Mouse (Mus musculus): Measurements from ENCODE around the gene Polr2l. TPM values are rescaled to one million over a fixed set of nuclear protein-coding genes. Genes with fewer than 3 reads are reported as not detected.
A peak's percentile ranks its signal among the peaks of the same experiment; 100 is the strongest.

The Polr2l gene
- polyA plus RNA-seq, 1 experiment from 2014 or later, result 85.9 TPM

GRCm38 (mm10) chr7:141501820-141502555 lies 27.1 kb upstream of the Polr2l start:
- H3K36me3 ChIP-seq, result peaks cover 26% of the 10 kb centered on the region; the same call in 1 of the 2 replicates
- ATAC-seq (ENCODE audit: low FRiP score, low read depth), result no peak
- H3K27me3 ChIP-seq, result no peaks in the 10 kb centered on the region
- H3K27ac ChIP-seq (replicated peaks), result no peak overlapping the region
- H3K9ac ChIP-seq, result no peak overlapping the region
- no peaks in the 10 kb centered on the region for H3K9me3 ChIP-seq
- H3K4me3 ChIP-seq, result no peak overlapping the region
- H3K4me2 ChIP-seq, result no peak overlapping the region
- no peaks in the 10 kb centered on the region for H3K4me1 ChIP-seq (replicated peaks)
- WGBS, result 84% methylated on average over 7 of the region's 7 CpGs

- H3K9ac ChIP-seq, result no peak overlapping the region
- no peaks in the 10 kb centered on the region for H3K27me3 ChIP-seq
- H3K4me1 ChIP-seq (replicated peaks), result no peaks in the 10 kb centered on the region
- ATAC-seq (ENCODE audit: low FRiP score, low read depth), result no peak
- no peak overlapping the region for H3K4me3 ChIP-seq
- peaks cover 28% of the 10 kb centered on the region for H3K36me3 ChIP-seq
- H3K9me3 ChIP-seq, result no peaks in the 10 kb centered on the region
- no peak overlapping the region for H3K27ac ChIP-seq (replicated peaks)
- H3K4me2 ChIP-seq, result no peak overlapping the region
- 92% methylated on average over 3 of the region's 3 CpGs for WGBS
Measured at GRCm38 (mm10) chr7:141497600-141497999, 22.7 kb upstream of the Polr2l start.

DNA sequence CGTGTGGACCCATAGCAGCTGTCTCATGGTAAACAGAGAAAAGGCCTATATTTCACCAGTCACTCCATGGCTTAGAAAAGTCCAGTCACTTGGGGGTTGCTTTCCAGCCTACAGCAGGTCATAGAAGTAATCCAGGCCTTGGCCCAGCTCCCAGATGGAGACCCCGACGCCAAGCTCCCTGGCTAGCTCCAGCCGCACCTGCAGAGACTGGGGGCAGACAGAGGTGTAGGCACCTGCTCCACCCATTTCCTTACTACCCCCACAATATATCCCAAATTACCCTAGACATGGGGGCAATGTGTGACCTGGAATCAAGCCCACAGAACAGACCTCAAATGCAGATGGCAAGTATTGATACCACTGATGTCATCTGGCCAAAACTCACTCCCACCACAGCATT lies 21.0 kb upstream of the Polr2l start:
- Histone ChIP-seq H3K4me3 (no peak overlapping the region), H3K27ac (replicated peaks) (no peak overlapping the region), H3K9ac (no peak overlapping the region), H3K4me1 (replicated peaks) (no peaks in the 10 kb centered on the region), H3K4me2 (no peak overlapping the region), H3K36me3 (peaks cover 24% of the 10 kb centered on the region), H3K9me3 (no peaks in the 10 kb centered on the region), H3K27me3 (no peaks in the 10 kb centered on the region)
- 80% methylated on average over 4 of the region's 4 CpGs for WGBS
- no peak for ATAC-seq (ENCODE audit: low FRiP score, low read depth)

GRCm38 (mm10) chr7:141495379-141495778 lies 20.4 kb upstream of the Polr2l start:
- H3K4me1 ChIP-seq (replicated peaks), result no peaks in the 10 kb centered on the region
- no peak for ATAC-seq (ENCODE audit: low FRiP score, low read depth)
- no peaks in the 10 kb centered on the region for H3K27me3 ChIP-seq
- 88% methylated on average over 2 of the region's 2 CpGs for WGBS
- H3K4me3 ChIP-seq, result no peak overlapping the region
- H3K9me3 ChIP-seq, result no peaks in the 10 kb centered on the region
- peaks cover 21% of the 10 kb centered on the region for H3K36me3 ChIP-seq
- H3K27ac ChIP-seq (replicated peaks), result no peak overlapping the region
- H3K4me2 ChIP-seq, result no peak overlapping the region
- no peak overlapping the region for H3K9ac ChIP-seq

DNA sequence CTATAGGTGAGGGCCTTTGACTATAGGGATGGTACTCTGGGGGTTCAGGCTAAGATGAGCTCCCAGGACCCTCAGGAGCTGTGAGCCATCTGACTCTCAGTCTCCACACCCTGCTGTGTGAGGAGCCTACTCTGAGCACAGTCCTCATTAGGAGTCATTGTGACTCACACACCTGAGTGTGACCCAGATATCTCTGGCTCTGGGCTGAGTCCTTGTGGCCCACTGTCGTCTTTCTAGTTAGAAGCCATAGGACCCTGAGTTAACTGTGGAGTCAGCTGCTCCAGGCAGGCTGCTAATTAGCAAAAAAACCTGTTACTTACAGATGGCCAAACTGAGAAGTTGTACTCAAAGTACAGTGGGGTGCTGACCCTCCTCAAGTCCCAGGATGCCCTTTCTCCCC lies 18.8 kb upstream of the Polr2l start:
- Histone ChIP-seq H3K36me3 (peaks cover 9% of the 10 kb centered on the region; the same call in 1 of the 2 replicates), H3K27me3 (no peaks in the 10 kb centered on the region), H3K4me1 (replicated peaks) (no peaks in the 10 kb centered on the region), H3K4me2 (no peak overlapping the region), H3K27ac (replicated peaks) (no peak overlapping the region), H3K9me3 (no peaks in the 10 kb centered on the region), H3K9ac (no peak overlapping the region), H3K4me3 (no peak overlapping the region)
- 92% methylated on average over 1 of the region's 1 CpGs for WGBS
- no peak for ATAC-seq (ENCODE audit: low FRiP score, low read depth)

DNA sequence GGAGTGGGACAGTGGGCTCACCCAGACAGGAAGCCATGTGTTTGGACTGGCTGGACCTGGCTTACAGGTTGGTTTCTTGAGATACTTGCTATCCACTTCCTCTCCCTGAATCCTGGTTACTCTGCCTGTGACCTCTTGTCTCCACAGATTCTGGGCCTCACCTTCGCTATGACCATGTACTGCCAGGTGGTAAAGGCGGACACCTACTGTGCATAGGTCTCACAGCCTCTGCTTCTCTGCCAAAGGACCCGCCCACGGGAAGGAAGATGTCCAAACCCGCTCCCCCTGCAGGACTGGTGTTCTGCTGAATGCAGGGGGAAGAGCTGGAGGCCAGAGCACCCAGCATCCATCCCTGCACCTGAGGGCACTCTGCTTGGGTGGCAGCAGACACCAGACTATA lies 17.8 kb upstream of the Polr2l start:
- Histone ChIP-seq H3K4me3 (no peak overlapping the region), H3K9me3 (no peaks in the 10 kb centered on the region), H3K27me3 (no peaks in the 10 kb centered on the region), H3K9ac (no peak overlapping the region), H3K4me2 (no peak overlapping the region), H3K27ac (replicated peaks) (no peak overlapping the region), H3K36me3 (peaks cover 6% of the 10 kb centered on the region; the same call in 1 of the 2 replicates), H3K4me1 (replicated peaks) (no peaks in the 10 kb centered on the region; the same call in 1 of the 2 replicates)
- WGBS, result 93% methylated on average over 5 of the region's 5 CpGs
- ATAC-seq (ENCODE audit: low FRiP score, low read depth), result no peak

DNA sequence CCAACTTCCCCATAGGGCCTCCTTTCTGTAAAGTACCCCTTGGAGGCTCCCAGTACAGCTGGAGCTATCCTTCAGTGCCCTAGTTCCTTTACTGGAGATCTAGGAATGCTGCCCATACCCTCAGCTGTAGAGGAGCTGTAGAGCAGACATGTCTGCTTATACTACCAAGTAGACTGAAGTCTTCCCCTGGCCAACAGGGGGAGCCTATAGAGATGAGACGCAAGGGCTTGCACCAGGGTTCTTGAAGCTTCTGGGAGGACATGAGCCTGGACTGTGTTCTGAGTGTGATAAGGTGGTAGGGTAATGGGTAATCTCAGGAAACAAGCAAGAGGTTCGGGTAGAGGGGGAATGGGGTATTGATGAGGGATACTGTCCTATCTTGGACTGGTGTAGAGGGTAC lies 16.2 kb upstream of the Polr2l start:
- Histone ChIP-seq H3K4me2 (no peak overlapping the region), H3K27me3 (no peaks in the 10 kb centered on the region), H3K9me3 (no peaks in the 10 kb centered on the region), H3K9ac (no peak overlapping the region), H3K36me3 (peaks cover 6% of the 10 kb centered on the region; the same call in 1 of the 2 replicates), H3K27ac (replicated peaks) (no peak overlapping the region), H3K4me1 (replicated peaks) (peaks cover 12% of the 10 kb centered on the region), H3K4me3 (no peak overlapping the region)
- WGBS, result 93% methylated on average over 2 of the region's 2 CpGs
- ATAC-seq (ENCODE audit: low FRiP score, low read depth), result no peak

DNA sequence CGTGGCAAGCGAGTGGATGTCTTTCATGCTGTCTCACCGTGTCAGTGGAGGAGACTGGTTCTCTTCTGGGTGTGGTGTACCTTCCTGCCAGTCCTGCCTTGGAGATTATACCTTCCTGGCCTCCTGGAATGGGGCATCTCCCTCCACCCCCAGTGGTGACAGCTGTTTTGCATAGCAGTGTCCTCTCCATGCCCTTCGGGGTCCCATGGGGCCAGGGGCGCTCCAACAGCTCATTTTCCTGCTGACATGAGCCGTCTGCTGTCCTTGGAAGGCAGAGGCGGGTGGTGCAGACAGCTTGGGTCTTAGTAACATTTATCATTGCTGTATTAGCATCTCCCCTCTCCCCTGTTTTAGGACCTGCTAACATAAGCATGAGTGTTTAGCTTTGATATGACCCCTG lies 12.2 kb upstream of the Polr2l start:
- no peak overlapping the region for H3K27ac ChIP-seq (replicated peaks)
- 65% methylated on average over 7 of the region's 7 CpGs for WGBS
- H3K4me2 ChIP-seq, result no peak overlapping the region
- no peak overlapping the region for H3K4me3 ChIP-seq
- peaks cover 50% of the 10 kb centered on the region for H3K4me1 ChIP-seq (replicated peaks)
- no peaks in the 10 kb centered on the region for H3K36me3 ChIP-seq
- no peaks in the 10 kb centered on the region for H3K27me3 ChIP-seq
- H3K9me3 ChIP-seq, result no peaks in the 10 kb centered on the region
- no peak for ATAC-seq (ENCODE audit: low FRiP score, low read depth)
- no peak overlapping the region; the same call in 1 of the 2 replicates for H3K9ac ChIP-seq

DNA sequence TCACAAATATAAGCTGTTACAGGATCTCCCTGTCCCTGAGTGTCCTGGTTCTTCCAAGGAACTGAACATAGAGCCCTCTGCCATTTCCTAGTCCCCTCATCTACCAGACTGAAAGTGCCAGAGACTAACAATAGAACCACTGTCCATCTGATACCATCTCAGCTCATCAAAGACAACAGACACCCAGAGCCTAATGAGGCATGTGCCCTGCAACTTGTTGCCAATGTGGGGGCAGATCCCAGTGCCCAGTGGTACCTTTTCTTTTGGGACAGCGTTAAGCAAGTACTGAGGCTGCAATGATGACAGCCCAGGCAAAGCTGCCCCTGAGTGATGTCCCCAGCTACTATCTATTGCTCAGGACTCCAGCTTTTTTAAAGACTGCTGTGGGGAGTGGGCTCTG lies 11.3 kb upstream of the Polr2l start:
- H3K9ac ChIP-seq, result no peak overlapping the region
- 78% methylated on average over 1 of the region's 1 CpGs for WGBS
- H3K27ac ChIP-seq (replicated peaks), result no peak overlapping the region
- H3K36me3 ChIP-seq, result no peaks in the 10 kb centered on the region
- H3K9me3 ChIP-seq, result no peaks in the 10 kb centered on the region
- no peak overlapping the region for H3K4me2 ChIP-seq
- H3K4me1 ChIP-seq (replicated peaks), result peaks cover 59% of the 10 kb centered on the region
- no peak for ATAC-seq (ENCODE audit: low FRiP score, low read depth)
- H3K27me3 ChIP-seq, result no peaks in the 10 kb centered on the region
- no peak overlapping the region for H3K4me3 ChIP-seq

GRCm38 (mm10) chr7:141485606-141486005 lies 10.7 kb upstream of the Polr2l start:
- Histone ChIP-seq H3K36me3 (no peaks in the 10 kb centered on the region), H3K4me1 (replicated peaks) (peaks cover 65% of the 10 kb centered on the region), H3K9me3 (no peaks in the 10 kb centered on the region), H3K4me3 (no peak overlapping the region), H3K27me3 (no peaks in the 10 kb centered on the region), H3K9ac (no peak overlapping the region), H3K4me2 (no peak overlapping the region), H3K27ac (replicated peaks) (no peak overlapping the region)
- WGBS, result 83% methylated on average over 2 of the region's 2 CpGs
- ATAC-seq (ENCODE audit: low FRiP score, low read depth), result no peak

DNA sequence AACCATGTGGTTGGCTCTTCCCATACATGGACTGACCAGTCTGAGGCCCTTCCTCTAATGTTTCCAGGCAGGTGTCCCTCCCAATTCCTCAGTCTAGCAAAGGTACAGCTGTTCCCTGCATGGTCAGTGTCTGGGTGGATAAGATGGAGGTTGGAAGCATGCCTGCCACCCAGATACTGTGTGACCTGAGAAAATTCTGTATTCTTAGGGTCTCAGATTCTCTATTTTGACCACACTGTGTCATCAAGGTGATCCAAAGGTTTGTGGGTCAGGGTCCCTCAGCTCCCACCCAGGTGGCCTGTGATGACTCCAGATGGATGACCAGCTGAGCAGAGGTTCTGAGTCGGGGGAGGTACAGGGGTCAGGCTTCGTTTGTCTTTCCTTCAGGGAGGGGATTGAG lies 10.3 kb upstream of the Polr2l start:
- H3K9ac ChIP-seq, result no peak overlapping the region
- H3K27me3 ChIP-seq, result no peaks in the 10 kb centered on the region
- H3K27ac ChIP-seq (replicated peaks), result no peak overlapping the region
- no peaks in the 10 kb centered on the region for H3K9me3 ChIP-seq
- no peaks in the 10 kb centered on the region for H3K36me3 ChIP-seq
- H3K4me3 ChIP-seq, result no peak overlapping the region
- ATAC-seq (ENCODE audit: low FRiP score, low read depth), result no peak
- no peak overlapping the region for H3K4me2 ChIP-seq
- H3K4me1 ChIP-seq (replicated peaks), result peaks cover 68% of the 10 kb centered on the region
- WGBS, result 82% methylated on average over 2 of the region's 2 CpGs

GRCm38 (mm10) chr7:141484186-141485120 lies 9.5 kb upstream of the Polr2l start:
- Histone ChIP-seq H3K4me2 (peak overlapping the region; percentile 93), H3K27me3 (no peaks in the 10 kb centered on the region), H3K36me3 (no peaks in the 10 kb centered on the region), H3K27ac (replicated peaks) (no peak overlapping the region), H3K4me1 (replicated peaks) (peaks cover 68% of the 10 kb centered on the region), H3K9me3 (no peaks in the 10 kb centered on the region), H3K9ac (no peak overlapping the region), H3K4me3 (no peak overlapping the region)
- 63% methylated on average over 5 of the region's 5 CpGs for WGBS
- no peak for ATAC-seq (ENCODE audit: low FRiP score, low read depth)

All from hindbrain, embryonic 15.5 days (tissue).